Mouse (Mus musculus): ENCODE results near the gene Agrp. TPM values are rescaled to one million over a fixed set of nuclear protein-coding genes. Genes with fewer than 3 reads are reported as not detected.

The Agrp gene
- under 1 TPM in 1 of 2 experiments, not detected in 1; 0.87 TPM for polyA plus RNA-seq (2017; shearing (Covaris generic))

DNA sequence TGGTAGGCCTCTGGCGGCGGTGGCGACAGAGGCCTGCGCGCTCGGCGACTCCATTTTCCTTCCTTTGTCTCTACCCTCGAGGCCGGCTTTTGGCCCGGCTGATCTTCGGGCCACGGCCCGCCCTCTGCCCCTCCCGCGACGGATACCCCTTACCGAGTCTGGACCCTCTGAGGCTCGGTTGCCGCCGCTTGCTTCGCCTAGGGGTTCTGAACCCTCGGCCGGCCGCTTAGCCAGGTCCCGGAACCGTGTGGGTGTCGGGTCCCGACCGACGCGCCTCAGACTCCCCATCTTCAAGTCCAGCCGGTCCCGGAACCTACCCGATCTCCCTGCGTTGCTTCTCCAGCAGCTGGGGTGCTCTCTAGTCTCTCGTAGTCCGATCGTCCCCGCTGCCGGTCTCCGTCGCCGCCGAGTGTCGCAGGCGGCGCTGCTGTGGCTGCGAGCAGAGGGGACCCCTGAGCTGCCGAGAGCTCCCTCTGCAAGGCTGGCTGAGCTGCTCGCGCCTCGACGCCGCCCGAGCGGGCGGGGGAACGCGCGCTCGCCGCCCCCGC, at the start of gene Agrp:
Gene Agrp, minus strand, starts transcription at position 431 of the 548 bp plus-strand sequence.
- no peak for ATAC-seq

DNA sequence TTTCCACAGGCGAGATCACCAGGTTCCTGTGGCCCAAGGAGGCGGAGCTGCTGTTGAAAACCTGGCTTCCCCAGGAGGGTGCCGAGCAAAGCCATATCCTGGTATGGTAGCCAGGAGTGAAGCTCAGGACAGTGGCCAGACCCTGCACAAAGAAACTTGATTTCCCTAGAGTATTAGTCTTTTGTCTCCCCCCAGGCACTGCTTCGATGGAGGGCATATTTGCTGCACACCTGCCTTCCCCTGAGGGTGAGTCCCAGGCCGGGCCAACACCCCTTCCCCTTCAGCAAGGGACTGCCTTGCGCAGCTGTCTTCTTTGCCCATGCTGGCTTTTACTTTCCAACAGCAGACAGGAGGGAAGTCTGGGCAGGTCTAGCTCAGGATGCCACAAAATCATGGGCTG, 49.4 kb upstream of the Agrp start:
- peak; percentile 7 for ATAC-seq

DNA sequence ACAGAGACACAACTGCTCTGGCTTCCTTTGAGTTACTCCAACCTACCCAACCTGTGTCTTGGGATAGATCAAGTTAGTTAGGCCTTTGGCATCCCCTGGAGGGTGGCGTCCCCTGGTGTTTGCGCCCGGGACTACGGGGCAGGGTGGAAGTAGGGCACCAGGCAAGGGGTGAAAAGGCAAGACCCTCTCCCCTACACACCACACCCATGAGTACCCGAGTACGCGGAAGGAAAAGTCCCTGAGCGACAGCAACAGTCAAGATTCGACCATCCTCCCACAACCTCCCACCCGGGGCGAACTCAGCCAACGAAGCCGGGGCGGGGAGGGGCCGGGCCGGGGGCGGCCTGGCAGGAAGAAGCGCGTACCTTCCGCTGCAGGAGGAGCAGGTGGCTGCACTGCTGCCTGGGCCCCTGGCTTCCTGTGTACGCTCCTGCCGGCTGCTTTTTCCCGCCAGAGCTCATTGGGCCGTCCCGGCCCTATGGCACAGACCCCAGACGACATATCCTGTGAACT, 48.7 kb upstream of the Agrp start, which contains the start of gene Carmil2:
Gene Carmil2, plus strand, starts transcription at position 479 of the 513 bp plus-strand sequence.
- ATAC-seq, result peak; percentile 85

DNA sequence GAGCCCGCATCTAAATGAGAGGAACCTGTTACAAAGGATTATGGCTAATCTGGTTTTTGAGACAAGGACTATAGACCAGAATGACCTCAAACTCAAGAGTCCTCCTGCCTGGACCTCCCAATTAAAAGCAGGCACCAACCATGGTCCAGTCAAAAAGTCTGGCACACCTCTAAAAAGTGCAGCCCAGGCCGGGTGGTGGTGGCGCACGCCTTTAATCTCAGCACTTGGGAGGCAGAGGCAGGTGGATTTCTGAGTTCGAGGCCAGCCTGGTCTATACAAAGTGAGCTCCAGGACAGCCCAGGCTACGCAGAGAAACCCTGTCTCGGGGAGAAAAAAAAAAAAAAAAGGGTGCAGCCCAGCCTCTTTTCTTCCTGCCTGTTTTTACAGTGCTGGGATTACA, 48.1 kb upstream of the Agrp start:
- no peak for ATAC-seq

DNA sequence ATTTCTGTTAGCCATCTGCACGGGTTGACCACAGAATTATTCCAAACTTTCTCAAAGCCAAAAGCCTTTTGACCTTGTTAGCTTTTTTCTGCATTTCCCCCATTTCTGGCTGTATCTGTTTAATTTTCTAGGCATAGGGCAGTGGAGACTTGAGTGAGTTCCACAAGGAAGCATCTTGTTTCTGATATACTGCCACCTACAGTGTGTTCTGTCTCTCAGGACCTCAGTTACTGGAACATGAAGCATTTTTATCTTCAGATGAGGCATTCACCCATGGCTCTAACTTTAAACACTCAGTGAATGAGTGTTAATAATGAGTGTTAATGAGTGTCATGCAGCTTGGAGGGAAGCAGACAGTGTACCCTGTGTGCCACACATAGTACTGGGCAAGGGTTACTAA, 40.7 kb upstream of the Agrp start:
- no peak for ATAC-seq

DNA sequence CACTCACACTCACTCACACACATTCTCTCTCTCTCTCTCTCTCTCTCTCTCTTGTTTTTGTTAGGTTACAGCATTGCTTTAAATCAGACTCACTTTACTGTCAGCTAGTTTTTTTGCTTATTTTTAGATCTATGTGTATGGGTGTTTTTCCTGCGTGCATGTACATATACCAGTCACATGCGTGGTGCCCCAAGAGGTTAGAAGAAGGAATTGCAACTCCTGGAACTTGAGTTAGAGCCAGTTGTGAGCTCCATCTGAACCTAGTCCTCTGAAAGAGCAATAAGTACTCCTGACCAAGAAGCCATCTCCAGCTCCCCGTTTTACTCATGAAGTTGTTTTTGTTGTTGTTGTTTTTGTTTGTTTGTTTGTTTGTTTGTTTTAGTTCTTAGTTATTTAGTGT, 24.0 kb upstream of the Agrp start:
- peak; percentile 57 for ATAC-seq

DNA sequence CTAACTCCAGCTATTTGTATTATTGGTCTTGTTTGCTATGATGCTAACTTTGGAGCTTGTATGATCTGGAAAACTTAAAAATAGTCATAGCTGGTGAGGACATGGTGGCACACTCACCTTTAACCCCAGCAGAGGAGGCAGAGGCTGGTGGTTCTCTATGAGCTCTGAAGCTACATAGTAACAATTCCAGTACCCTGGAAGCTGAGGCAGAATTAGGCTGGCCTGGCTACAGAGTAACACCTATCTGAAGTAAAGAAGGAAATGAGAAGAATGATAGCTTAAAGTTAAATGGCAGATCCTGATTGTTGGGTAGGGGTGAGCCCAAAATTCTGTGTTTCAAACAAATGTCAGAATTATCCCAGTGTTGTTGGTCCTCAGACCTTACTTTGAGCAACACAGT, 20.4 kb upstream of the Agrp start:
- ATAC-seq, result no peak

DNA sequence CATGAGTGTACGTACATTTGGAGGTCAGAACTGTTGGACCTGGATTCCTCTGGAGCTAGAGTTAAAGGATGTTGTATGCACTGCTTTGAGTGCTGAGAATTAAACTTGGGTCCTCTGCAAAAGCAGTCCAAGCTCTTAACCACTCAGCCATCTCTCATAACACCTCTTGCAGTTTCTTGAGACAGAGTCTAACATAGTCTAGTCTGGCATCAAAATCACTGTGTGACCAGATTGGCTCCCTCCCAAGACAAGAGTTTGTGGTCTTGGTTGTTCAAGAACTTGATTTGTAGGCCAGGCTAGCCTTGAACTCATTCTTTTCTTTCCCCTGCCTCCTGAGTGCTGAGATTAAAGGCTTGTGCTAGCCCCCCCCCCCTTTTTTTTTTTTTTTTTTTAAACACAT, 11.7 kb upstream of the Agrp start:
- no peak for ATAC-seq

DNA sequence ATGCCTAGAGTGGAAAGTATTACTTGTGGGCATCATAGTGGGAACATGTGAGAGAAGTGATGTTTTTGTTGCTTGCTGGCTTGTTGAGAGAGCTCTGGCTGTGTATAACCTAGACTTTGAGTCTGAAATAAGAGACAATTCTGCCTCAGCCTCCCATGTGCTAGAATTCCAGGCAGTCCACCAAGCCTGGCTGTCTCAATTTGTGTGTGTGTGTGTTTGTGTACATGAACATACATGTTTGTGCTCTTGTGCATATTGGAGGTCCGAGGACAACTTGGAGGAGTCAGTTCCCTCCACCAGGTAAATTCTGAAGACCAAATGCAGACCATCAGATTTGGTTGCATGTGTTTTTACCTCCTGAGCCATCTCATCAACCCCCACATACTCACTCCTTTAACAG, 8.0 kb upstream of the Agrp start:
- no peak for ATAC-seq

DNA sequence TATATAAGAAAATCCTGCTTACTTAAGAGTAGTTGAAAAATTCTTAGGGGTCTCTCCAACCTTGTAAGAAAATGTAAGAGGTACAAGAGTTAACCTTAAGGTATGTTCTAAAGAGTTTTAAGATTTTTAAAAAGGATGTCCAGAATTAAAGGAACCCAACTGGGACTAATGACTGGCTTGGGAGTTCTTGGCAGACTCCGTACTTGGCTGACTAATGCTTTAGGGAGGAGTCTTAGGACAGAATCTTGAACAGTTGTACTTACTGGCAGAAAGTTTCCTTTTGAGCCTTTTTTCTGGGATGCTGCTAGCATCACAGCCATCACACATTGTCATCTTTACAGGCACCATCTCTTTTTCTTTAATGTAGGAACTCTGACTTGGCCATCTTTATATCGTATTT, 3.3 kb upstream of the Agrp start:
- ATAC-seq, result no peak

DNA sequence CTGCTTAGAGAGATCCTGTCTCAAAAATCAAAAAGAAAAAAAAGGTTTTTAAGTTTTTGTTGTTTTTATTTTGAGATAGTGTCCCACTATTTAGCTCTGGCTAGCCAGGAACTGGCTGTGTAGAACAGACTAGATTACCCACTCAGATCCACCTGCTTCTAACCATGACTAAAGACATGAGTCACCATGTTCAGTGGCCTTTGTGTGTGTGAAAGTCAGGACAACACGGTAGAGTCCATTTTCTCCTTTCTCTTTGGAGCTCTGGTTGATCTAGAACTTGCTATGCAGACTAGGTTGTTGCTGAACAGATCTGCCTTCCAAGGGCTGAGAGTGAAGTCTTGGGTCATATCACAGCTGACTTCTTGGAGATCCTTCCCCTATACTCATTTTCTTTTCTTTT, 2.6 kb upstream of the Agrp start:
- no peak for ATAC-seq

DNA sequence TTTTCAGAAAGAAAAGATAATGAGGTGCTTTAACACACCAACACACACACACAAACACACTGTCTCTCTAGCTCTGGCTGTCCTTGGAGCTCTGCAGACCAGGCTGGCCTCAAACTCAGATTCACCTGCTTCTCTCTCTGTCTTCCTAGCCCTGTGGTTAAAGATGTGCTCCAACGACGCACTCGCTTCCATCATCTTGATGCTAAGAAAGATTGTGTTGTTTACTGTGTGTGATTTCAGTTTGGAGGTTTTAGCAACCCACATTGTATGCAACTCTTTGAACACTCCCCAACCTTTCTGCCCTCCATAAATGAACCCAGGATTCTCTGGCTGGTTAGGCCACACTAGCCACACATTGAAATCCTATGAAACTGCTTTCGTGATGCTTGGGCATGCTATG, 1.3 kb upstream of the Agrp start:
- ATAC-seq, result no peak

DNA sequence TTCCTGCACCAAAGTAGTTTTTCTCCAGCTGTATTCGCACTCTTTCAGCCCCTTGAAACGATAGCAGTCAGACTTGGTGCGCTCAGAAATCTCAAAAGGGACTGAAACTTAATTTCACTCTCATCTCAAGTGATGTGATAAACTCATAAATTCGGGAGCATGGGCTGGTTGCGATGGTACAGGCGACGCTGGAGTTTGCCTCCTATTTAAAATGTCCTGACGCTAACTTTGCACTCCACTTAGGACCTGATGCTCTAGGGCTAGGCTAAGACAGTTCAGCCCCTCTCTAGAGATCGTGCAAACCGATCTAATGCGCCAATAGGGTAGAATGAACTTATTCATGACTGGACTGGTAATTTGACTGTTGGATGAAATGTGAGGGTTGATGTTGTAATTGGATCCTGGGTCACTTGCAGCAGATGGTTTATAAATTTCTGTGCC, 428 bp upstream of the Agrp start:
- ATAC-seq, result peak; percentile 6

DNA sequence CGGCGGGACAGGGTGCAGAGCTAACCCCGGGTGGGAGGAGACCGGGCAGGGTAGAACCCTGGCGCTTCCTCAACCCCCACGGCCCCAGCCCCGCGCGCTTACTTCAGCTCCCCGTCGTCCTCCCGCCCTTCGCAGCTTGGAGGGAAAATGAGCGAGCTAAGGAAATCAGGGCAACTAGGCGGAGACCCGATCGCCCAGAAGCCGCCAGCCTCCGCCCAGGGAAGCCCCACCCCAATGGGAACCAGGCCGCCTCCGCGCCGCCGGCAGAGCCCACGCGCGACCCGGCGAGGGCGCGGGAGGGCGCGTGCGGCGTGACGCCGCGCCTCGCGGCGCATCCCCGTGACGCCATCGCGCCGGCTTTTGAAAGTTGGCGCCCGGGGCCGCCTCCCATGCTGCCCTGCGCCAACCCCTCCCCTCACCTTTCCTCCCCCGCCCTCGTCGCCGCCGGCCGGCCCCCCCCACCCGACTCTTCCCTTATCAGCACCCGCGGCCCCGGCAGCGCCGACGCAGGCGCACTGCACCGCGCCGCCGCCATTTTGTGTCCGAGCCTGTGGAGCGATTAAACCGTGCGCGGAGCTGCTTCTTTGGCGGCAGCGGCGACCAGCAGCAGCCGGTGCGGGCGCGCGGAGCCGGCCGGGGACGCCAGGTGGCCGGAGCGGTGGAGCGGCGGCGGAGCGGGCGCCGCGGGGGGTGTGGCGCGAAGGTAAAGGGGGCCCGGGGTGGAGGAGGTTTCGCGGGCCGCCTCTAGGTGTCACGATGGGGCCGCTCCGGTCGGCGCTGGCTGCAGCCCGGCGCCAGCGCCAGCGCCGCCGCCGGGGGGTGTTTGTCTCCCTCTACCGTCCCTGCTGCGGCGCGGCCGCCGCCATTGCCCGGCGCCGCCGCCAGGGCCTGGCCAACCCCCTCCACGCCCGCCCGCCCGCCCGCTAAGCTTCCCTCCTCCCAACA, 903 bp downstream of the Agrp start, which contains the start of gene Ctcf:
Gene Ctcf, plus strand, starts transcription at position 551 of the 945 bp plus-strand sequence.
- peak; percentile 65 for ATAC-seq

DNA sequence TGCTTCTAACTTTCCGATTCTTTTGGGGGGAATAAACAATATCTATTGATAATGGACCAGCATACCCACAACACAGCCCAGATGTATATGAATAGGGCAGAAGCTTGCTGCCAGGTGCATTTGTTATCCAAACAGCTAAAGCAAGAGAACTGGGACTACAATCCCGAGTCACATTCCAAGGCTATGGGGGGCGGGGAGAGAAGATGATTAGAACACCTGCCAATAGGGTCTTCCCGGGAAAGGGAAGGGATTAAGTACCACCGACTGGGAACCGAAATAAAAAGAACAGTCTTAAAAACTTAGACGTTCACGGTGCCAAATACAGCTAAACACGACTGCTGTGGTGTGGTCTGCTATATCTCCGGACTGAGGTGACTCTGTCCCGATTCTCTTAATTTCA, 1.7 kb downstream of the Agrp start:
- no peak for ATAC-seq

DNA sequence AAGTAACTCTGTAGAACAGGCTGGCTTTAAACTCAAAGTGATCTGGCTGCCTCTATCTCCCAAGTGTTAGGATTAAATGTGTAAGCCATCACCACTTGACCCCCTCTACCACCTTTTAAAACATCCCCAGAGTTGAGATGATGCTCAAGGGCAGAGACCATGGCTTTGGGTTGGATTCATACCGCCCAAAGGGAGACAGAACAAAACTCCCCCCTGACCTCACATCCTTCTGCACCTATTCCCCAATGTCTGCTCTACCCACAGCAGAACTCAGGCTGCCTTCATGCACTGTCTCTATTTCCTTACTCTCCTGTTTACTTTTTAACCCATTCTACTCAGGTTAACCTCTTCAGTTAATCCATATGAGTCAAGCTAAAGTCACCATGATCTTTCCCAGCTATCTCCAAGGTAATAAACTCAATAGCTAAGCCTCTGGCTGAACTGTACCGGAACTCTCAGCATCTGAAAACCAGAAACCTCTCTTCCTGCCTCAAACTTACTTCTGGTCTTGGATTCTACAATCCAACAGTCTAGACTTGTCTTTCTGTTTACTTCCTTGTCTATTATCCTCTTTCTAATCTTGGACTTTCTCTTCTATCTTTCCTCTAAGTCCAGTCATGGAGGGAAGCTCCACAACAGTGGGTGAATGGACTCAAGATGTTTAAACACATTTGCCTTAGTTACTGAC, 2.3 kb downstream of the Agrp start:
- no peak for ATAC-seq

DNA sequence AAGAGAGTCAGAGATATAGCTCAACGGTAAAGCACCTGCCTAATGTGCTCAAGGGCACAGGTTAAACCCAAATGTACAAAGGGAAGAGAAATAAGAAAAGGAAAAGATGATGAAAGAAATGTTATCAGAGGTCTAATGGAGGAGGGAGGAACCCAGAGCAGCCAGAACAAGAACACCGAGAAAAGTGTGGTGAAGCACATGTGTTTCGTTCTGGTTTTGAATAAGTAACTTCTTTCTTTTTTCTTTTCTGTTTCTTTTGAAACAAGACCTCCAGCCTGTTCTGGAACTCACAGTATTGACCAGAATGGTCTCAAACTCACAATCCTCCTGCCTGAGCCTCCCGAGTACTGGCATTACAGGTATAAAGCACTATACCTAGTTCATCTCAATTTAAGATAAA, 7.9 kb downstream of the Agrp start:
- ATAC-seq, result no peak

DNA sequence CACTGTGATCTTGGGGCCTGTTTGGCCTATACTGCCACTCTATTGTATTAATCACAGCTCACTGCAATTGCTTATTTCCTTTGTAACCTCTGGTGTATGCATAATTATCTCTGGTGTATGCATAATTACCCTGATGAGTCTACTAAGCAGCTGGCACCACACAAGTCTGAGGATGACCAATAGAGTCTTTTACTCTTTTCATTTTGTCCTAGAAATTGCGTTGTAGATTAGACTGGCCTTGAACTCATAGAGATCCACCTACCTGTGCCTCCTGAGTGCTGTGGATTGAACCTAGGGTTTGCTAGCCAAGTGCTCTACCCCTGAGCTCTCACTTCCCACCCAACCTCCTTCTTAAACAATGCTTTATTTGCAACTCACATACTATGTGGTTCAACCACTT, 11.1 kb downstream of the Agrp start:
- no peak for ATAC-seq

DNA sequence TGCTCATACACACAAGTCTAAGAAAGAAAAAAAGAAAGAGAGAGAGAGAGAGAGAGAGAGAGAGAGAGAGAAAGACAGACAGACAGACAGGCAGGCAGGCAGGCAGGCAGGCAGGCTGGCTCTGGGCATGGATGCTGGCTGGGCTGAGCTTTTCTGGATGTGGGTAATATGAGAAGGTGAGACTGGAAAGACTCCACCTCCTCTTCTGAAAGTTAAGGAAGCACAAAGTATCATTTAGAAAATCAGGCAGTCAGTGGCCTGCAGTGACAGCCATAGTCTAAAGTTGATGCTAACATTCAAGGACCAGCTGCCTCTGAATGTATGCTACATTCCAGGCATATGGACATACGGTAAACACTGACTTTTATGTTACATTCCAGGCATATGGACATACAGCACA, 12.4 kb downstream of the Agrp start:
- no peak for ATAC-seq

DNA sequence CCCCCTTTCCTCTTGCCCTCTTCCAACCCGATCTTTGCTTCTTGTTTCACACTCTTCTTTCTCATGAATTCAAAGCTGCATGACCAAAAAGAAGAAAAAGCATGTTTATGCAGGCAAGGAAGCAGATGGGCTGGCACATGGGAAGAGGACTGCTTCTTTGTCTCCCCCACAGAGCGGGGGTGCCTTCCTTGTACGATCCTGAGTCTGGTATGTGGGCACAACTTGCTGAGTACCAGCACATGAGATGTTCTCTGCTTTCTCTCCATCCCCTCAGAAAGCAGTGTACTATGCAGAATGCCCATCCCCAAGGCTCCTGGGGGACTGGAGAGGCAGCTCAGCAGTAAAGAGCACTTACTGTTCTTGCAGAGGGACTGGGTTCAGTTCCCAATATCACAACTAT, 12.8 kb downstream of the Agrp start:
- no peak for ATAC-seq

DNA sequence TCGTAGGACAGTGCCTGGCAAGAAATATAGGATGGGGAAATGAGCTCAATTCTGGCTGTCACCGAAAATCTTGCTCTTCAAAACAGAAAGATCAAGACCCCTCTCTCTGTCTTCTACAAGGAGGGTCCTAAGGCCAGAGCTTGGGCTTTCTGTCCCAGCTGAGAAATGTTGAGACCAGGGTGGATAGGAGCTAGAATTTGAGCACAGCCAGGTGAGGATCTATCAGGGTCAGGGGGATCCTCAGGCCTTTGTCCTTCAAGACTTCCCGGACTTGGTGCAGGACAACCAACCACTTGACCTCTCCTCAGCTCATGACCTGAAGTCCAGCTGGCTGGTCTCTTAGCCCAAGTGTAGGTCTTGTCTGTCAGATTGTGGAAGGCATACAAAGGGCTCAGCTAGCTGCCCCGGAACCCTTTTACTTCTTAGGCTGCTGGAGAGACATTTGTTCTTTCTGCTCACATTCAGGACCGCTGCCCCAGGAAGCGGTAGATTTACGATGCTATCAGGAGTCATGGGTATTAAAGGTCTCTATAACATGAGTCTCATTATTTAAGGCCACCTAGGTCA, 13.4 kb downstream of the Agrp start:
- ATAC-seq, result no peak

DNA sequence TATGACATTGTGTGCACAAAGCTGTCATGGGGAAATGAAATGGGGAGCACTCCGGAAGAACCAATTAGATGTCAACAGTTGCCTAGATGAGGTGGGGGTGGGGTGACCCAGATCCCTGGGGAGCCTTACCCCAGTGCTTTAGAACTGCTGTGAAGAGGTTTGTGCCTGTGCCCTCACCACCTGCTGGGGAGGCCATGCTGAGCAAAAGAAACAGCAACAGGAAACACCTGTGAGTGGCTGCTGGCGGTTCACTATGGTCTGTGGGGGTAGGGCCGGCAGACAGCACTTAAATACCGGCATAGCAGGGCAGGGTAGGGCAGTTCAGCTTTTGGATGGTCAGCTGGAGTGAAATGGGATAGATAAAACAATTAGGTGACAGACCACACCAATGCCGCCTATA, 14.1 kb downstream of the Agrp start:
- ATAC-seq, result peak; percentile 86

DNA sequence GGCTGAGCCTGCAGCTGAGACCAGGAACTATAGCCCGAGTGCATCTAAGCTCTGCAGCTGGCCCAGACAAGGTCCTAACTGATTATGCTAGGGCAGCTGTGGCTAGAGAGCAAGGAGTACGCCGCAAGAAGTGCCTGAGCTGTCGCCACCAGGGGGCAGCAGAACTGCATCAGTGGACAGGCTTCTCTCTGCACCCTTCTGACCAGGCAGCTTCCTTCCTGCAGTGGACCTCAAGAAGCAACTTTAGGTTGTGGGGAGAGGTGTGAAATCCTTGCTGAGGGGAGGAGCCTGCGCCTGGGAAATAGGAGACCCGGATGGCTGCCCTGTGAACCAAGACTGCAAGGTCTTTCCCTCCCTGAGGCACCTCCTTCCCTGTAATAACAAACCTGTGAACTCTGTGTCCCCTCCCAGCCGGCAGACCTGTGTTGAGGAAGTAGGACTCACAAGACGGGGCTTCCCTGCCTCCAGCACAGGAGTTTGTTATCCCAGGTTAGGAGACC, 14.7 kb downstream of the Agrp start:
- ATAC-seq, result peak; percentile 58
